Mouse (Mus musculus): ENCODE measurements at regions not wholly inside any gene's neighbourhood (a gene's known extent, or its start where the extent isn't known, plus 50 kb on each side); places are given as distances from the start of the nearest gene placed in this dataset.

DNA sequence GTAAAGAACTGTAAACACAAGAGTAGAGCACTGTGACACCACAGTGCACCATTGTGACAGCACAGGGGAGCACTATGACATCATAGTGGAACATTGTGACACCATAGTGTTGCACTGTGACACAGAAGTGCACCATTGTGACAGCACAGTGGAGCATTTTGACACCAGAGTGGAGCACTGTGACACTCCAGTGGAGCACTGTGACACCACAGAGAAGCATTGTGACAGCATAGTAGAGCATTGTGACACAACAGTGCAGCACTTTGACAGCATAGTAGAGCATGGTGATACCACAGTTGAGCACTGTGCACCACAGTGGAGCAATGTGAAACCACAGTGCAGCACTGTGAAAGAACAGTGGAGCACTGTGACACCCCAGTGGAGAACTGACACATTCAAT lies 2750.4 kb upstream of the Gm8797 start:
- DNase-seq = peak; percentile 2

DNA sequence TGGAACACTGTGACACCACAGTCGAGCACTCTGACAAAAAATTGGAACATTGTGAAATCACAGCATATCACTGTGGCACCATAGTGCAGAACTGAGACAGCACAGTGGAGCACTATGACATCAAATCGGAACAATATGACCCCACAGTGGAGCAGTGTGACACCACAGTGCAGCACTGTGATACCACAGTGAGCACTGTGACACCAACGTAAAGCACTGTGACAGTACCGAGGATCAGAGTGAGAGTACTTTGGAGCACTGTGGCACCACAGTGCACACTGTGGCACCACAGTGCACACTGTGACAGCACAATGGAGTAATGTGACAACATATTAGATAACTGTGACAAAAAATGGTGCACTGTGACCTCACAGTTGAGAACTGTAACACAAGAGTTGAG lies 2749.4 kb upstream of the Gm8797 start:
- DNase-seq = no peak

DNA sequence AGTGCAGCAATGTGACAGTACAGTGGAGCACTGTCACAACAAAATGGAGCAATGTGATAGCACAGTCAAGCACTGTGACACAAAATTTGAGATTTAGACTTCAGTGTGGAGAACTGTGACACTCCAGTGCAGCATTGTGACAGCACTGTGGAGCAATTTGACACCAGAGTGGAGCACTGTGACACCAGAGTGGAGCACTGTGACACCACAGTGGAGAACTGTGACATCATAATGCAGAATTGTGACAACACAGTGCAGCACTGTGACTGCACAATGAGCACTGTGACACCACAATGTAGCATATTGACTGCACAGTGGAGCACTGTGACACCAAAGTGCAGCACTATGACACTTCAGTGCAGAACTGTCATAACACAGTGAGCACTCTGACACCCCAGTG lies 2749.0 kb upstream of the Gm8797 start:
- peak; percentile 3 for DNase-seq

DNA sequence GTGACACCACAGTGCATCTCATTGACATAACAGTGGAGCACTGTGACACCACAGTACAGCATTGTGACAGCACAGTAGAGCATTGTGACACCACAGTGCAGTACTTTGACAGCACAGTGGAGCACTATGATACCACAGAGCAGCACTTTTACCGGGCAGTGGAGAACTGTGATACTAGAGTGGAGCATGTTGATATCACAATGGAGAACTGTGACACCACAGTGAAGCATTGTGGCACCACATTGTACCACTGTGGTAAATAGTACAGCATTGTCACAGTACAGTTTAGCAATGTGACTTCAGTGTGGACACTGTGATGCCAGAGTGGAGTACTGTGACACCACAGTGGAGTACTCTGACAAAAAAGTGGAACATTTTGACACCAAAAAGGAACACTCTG lies 2747.2 kb upstream of the Gm8797 start:
- peak; percentile 1 for DNase-seq

DNA sequence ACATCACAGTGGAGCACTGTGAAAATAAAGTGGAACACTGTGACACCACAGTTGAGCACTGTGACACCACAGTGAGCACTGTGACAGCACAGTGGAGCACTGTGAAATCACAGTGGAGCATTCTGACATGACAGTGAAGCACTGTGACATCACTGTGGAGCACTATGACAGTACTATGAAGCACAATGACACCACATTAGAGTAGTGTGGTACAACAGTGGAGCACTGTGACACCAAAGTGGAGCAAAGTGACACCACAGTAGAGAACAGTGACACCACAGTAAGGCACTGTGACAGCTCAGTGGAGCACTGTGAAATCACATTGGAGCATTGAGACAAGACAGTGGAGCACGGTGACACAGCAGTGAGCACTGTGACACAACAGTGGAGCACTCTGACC lies 2739.5 kb upstream of the Gm8797 start:
- DNase-seq = peak; percentile 2

DNA sequence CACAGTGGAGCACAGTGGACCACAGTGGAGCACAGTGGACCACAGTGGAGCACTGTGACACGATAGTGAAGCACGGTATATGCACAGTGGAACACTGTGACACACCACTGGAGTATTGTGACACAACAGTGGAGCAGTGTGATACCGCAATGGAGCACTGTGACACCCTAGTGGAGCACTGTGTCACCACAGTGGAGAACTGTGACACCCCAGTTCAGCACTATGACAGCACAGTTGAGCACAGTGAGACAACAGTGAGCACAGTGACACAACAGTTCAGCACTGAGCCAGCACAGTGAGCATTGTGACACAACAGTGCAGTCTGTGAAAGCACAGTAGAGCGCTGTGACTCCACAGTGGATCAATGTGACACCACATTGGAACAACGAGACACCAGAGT lies 2737.7 kb upstream of the Gm8797 start:
- no peak for DNase-seq

DNA sequence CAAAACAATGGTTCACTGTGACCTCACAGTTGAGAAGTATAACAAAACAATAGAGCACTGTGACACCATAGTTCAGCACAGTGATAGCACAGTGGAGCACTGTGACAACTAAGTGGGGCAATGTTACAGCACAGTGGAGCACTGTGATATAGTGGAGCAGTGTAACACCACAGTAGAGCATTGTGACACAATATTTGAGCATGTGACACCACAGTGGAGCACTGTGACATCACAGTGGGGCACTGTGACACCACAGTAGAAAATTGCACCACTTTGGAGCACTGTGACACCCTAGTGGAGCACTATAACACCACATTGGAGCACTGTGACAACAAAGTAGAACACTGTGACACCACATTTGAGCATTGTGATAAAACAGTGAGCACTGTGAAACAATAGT lies 2735.6 kb upstream of the Gm8797 start:
- DNase-seq = no peak

DNA sequence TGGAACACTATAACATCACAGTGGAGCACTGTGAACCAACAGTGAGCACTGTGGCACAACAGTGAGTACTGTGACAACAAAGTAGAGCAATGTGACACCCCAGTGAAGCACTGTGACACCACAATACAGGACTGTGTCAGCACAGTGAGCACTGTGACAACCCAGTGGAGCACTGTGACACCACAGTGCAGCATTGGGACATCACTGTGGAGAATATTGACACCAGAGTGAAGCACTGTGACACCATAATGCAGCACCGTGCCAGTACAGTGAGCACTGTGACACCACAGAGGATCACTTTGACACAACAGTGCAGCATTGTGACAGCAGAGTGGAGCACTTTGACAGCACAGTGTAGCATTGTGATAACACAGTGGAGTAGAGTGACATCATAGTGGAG lies 2734.0 kb upstream of the Gm8797 start:
- DNase-seq = peak; percentile 1

DNA sequence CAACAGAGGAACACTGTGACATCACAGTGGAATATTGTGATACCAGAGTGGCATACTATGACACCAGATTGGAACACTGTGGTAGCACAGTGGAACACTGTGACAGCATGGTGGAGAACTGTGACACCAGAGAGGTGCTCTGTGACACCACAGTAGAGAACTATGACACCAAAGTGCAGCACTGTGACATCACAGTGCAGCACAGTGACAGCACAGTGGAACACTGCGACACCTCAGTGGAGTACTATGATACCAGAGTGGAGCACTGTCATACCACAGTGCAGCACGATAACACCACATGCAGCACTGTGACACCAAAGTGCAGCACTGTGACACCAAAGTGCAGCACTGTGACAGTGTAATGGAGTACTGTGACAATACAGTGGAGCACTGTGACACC lies 2717.8 kb upstream of the Gm8797 start:
- no peak for DNase-seq

Small RNA genes lying in the stretch of these regions (microRNA-seq; reads per million reads assigned to microRNA genes)
- gene Gm27460 = 0 reads per million in 2 experiments
- 0 reads per million in 2 experiments for gene Gm28002
